8 mouse cellular contexts compared by ENCODE assay signal in the genomic region with DNA sequence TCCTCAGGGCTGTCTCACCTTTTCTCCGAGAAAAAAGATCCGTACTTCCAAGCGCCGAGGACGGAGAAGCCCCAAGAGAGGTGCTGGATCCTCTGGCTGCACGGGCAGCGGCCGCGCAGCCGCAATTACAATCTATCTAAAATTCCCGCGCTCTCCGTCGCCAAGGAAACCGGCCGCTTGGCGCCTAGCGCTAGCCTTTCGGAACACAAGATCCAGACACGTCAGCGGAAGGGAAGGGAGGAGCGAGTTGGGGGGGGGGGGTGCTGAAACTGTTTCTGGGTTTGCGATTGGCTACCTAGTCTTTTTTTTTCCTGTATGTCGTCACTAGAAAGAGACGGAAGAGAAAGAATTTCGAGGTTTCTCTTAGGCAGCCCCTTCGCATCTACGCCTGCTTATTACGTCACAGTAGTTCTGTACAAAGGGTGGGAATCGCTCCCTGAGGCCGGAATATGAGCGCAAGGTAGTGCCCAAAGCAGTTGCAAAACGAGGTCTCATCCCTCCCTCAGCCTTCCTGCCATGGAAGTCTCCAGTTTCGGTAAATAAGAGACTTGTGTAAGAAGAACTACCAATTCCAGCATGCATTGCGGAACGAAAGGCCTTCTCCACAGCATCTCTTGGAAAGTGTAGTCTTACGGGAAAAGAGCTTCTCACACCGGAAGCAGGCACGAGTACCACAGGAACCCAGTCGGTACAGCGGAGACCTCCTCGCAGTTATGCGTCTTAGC. TPM values are rescaled to one million over a fixed set of nuclear protein-coding genes. Genes with fewer than 3 reads are reported as not detected.
DNase-seq lines count a peak whose midpoint lies in the region; ATAC-seq and TF ChIP-seq lines count a peak whose summit lies in the region.

A gene (minus strand): TSS at position 205 of the 725 bp plus-strand sequence.
A gene (plus strand): TSS at position 399 of the 725 bp plus-strand sequence.

- DNase-seq in gastrocnemius, adult 8-10 months (ENCODE audit: low spot score in 2 of 2) = peak; percentile 78 to 83
- DNase-seq in hindlimb bud, embryonic 11.5 days (ENCODE audit: extremely low spot score, low read depth, low spot score) = peak; percentile 99
- peak; percentile 85 to 94 for DNase-seq in left cerebral cortex, adult 8-10 months (ENCODE audit: low spot score in 2 of 2)
- peak; percentile 95 to 96 for DNase-seq in right cerebral cortex, postnatal 10 days (ENCODE audit: low spot score in 2 of 2)
- DNase-seq in urinary bladder, postnatal 25 days (ENCODE audit: low spot score) = peak; percentile 88

- H3K4me1 ChIP-seq in cortical plate, adult 2 months (ENCODE audit: control insufficient read depth, insufficient read depth, low read length) = peaks cover 2% of the 10 kb centered on the region; the same call in 1 of the 2 replicates
- peaks cover 41% of the 10 kb centered on the region for H3K4me1 ChIP-seq in megakaryocyte, embryonic 14.5 days

- H3K4me3 ChIP-seq in cortical plate, adult 2 months (ENCODE audit: insufficient read depth, low read length) = peak within 1 kb of the TSS; percentile 91
- H3K4me3 ChIP-seq in megakaryocyte, embryonic 14.5 days (replicated peaks) = peak within 1 kb of the TSS; percentile 98

- peaks cover 45% of the 10 kb centered on the region for H3K36me3 ChIP-seq in megakaryocyte, embryonic 14.5 days (replicated peaks; ENCODE audit: low read length)

- no peaks in the 10 kb centered on the region for H3K27me3 ChIP-seq in megakaryocyte, embryonic 14.5 days (replicated peaks)

- TF ChIP-seq CTCF in cortical plate, adult 2 months (IDR thresholded peaks at IDR 0.05; ENCODE audit: extremely low read depth, insufficient read depth, low read length) = no peak

- peak; percentile 56 for ATAC-seq in activated CD4-positive, CD25-positive, alpha-beta regulatory T cell, adult 4 months

- peak within 1 kb of the TSS; percentile 97 for H3K27ac ChIP-seq in cortical plate, adult 2 months (ENCODE audit: insufficient read depth, low read length)

- no peak for TF ChIP-seq POLR2A in cortical plate, adult 2 months (IDR thresholded peaks at IDR 0.05; ENCODE audit: extremely low read depth, insufficient read depth, low read length)

- H3K9me3 ChIP-seq in megakaryocyte, embryonic 14.5 days = no peaks in the 10 kb centered on the region

RNA-seq across cellular contexts. Expression of the first gene that starts in this region (rescaled TPM):
- 1 to 10 TPM; 5.4 to 5.8 TPM for polyA plus RNA-seq in activated CD4-positive, CD25-positive, alpha-beta regulatory T cell, adult 4 months (2017; shearing (Covaris generic))
- 0.57 and 0.65 TPM in 2 replicates for polyA plus RNA-seq in cortical plate, adult 2 months (2012; rRNA removed)
- under 1 TPM in 2 of 4 experiments, not detected in 2; 0.07 to 0.11 TPM for total RNA-seq in gastrocnemius, adult 8-10 months (2022)
- 1 to 10 TPM in 3 of 4 experiments, under 1 TPM in 1; 0.78 to 1.4 (median 1.3) TPM for total RNA-seq in left cerebral cortex, adult 8-10 months (2022)
- 1.9 TPM in 1 of 2 replicates, not detected in the other for polyA plus RNA-seq in megakaryocyte, embryonic 14.5 days (2012; ENCODE audit: insufficient read depth, low replicate concordance)

RNA-seq across cellular contexts. Expression of the second gene that starts in this region (rescaled TPM):
- 10 to 100 TPM; 42.3 to 84.0 TPM for polyA plus RNA-seq in activated CD4-positive, CD25-positive, alpha-beta regulatory T cell, adult 4 months (2017; shearing (Covaris generic))
- 104 and 115 TPM in 2 replicates for polyA plus RNA-seq in cortical plate, adult 2 months (2012; rRNA removed)
- 10 to 100 TPM; 61.4 to 66.8 (median 65.4) TPM for total RNA-seq in gastrocnemius, adult 8-10 months (2022)
- 100 to 1,000 TPM; 131 to 144 (median 133) TPM for total RNA-seq in left cerebral cortex, adult 8-10 months (2022)
- polyA plus RNA-seq in megakaryocyte, embryonic 14.5 days (2012; ENCODE audit: insufficient read depth, low replicate concordance) = 8.2 and 55.6 TPM in 2 replicates

Comparison
In these comparisons a context has a peak if more than half of its experiments do, and no peak if none do; other contexts are left out.
1. Peak in every context shown above with its lines: DNase-seq, ATAC-seq, H3K4me3 ChIP-seq and H3K27ac ChIP-seq.